Mouse (Mus musculus) embryonic facial prominence, embryonic 12.5 days (tissue): ENCODE measurements around the gene Erbb4. TPM values are rescaled to one million over a fixed set of nuclear protein-coding genes. Genes with fewer than 3 reads are reported as not detected.

Source experiments
- ATAC-seq: fragments of 200-750 bp; cut with Nextera tagmentation; 2 replicates; pipeline ENCODE4 v1.8.0; 2017; ENCODE audit not compliant: insufficient number of reproducible peaks, insufficient read depth, low FRiP score, low TSS enrichment
- H3K27ac ChIP-seq: fragments of 300-500 bp; sonication (generic); 2 replicates; pipeline ENCODE4 v1.5.1; 2016; ENCODE audit warnings: mild to moderate bottlenecking
- H3K27me3 ChIP-seq: fragments of 300-500 bp; sonication (generic); 2 replicates; pipeline ENCODE4 v1.6.1; 2016; ENCODE audit warnings: mild to moderate bottlenecking, moderate library complexity
- H3K36me3 ChIP-seq: fragments of 300-500 bp; sonication (generic); 2 replicates; pipeline ENCODE4 v1.6.1; 2016; ENCODE audit warnings: mild to moderate bottlenecking
- H3K4me1 ChIP-seq: fragments of 300-500 bp; sonication (generic); 2 replicates; pipeline ENCODE4 v1.6.1; 2016
- H3K4me2 ChIP-seq: fragments of 300-500 bp; sonication (generic); replicated peaks from 2 replicates; pipeline ENCODE4 v1.6.1; 2016; ENCODE audit warnings: mild to moderate bottlenecking, moderate library complexity
- H3K4me3 ChIP-seq: fragments of 300-500 bp; sonication (generic); 2 replicates; pipeline ENCODE4 v1.5.1; 2016; ENCODE audit warnings: mild to moderate bottlenecking
- H3K9ac ChIP-seq: fragments of 300-500 bp; sonication (generic); 2 replicates; pipeline ENCODE4 v1.6.1; 2016; ENCODE audit warnings: mild to moderate bottlenecking, moderate library complexity
- H3K9me3 ChIP-seq: fragments of 300-500 bp; sonication (generic); 2 replicates; pipeline ENCODE4 v1.6.1; 2016; ENCODE audit warnings: mild to moderate bottlenecking, moderate library complexity
- WGBS: fragments of 180-500 bp; shearing (Covaris S2); methylation state at CpG from one replicate; pipeline ENCODE4 v1.1.7; 2016; 5-methylcytosine and 5-hydroxymethylcytosine counted together
- polyA plus RNA-seq: library from polyadenylated mRNA; unstranded; fragments of >200 nt; fragmentation: Nextera tagmentation; extraction: Ambion mirVana; gene quantifications from 2 replicates; pipeline ENCODE4 v1.2.1, GENCODE M21; 2016

Gene Erbb4
- polyA plus RNA-seq, 1 experiment from 2014 or later: 1.3 TPM

- ATAC-seq: no peak
- Histone ChIP-seq H3K9me3 (no peaks in the 10 kb centered on the region), H3K4me2 (no peak overlapping the region), H3K4me1 (no peaks in the 10 kb centered on the region), H3K9ac (no peak overlapping the region), H3K27me3 (no peaks in the 10 kb centered on the region), H3K4me3 (no peak overlapping the region), H3K36me3 (no peaks in the 10 kb centered on the region), H3K27ac (no peak overlapping the region)
- WGBS: 54% methylated on average over 4 of the region's 4 CpGs
Measured at GRCm38 (mm10) chr1:69023157-69023925, 84.5 kb downstream of the Erbb4 start.

- no peak overlapping the region for H3K27ac ChIP-seq
- H3K27me3 ChIP-seq: no peaks in the 10 kb centered on the region
- ATAC-seq: no peak
- H3K4me3 ChIP-seq: no peak overlapping the region
- no peak overlapping the region for H3K9ac ChIP-seq
- no peaks in the 10 kb centered on the region for H3K9me3 ChIP-seq
- H3K4me1 ChIP-seq: no peaks in the 10 kb centered on the region
- 79% methylated on average over 5 of the region's 5 CpGs for WGBS
- H3K4me2 ChIP-seq: no peak overlapping the region
- H3K36me3 ChIP-seq: no peaks in the 10 kb centered on the region
Measured at GRCm38 (mm10) chr1:69009800-69010505, 97.9 kb downstream of the Erbb4 start.

- Histone ChIP-seq H3K36me3 (no peaks in the 10 kb centered on the region), H3K4me3 (no peak overlapping the region), H3K9ac (no peak overlapping the region), H3K9me3 (no peaks in the 10 kb centered on the region), H3K4me1 (no peaks in the 10 kb centered on the region), H3K27ac (no peak overlapping the region), H3K27me3 (no peaks in the 10 kb centered on the region), H3K4me2 (no peak overlapping the region)
- WGBS: 64% methylated on average over 3 of the region's 3 CpGs
- no peak for ATAC-seq
Measured at GRCm38 (mm10) chr1:69001371-69001770, 106.5 kb downstream of the Erbb4 start.

GRCm38 (mm10) chr1:68979251-68979650 lies 128.6 kb downstream of the Erbb4 start:
- no peaks in the 10 kb centered on the region for H3K36me3 ChIP-seq
- H3K27me3 ChIP-seq: no peaks in the 10 kb centered on the region
- H3K4me1 ChIP-seq: no peaks in the 10 kb centered on the region
- no peak overlapping the region for H3K27ac ChIP-seq
- no peak overlapping the region for H3K4me2 ChIP-seq
- no peak overlapping the region for H3K9ac ChIP-seq
- ATAC-seq: no peak
- H3K9me3 ChIP-seq: no peaks in the 10 kb centered on the region
- WGBS: 79% methylated on average over 2 of the region's 2 CpGs
- H3K4me3 ChIP-seq: no peak overlapping the region

GRCm38 (mm10) chr1:68978571-68978970 lies 129.3 kb downstream of the Erbb4 start:
- no peak for ATAC-seq
- 89% methylated on average over 3 of the region's 3 CpGs for WGBS
- H3K9me3 ChIP-seq: no peaks in the 10 kb centered on the region

GRCm38 (mm10) chr1:68973355-68974127 lies 134.3 kb downstream of the Erbb4 start:
- no peaks in the 10 kb centered on the region for H3K9me3 ChIP-seq
- no peaks in the 10 kb centered on the region for H3K4me1 ChIP-seq
- H3K27ac ChIP-seq: no peak overlapping the region
- no peak overlapping the region for H3K9ac ChIP-seq
- no peak overlapping the region for H3K4me3 ChIP-seq
- WGBS: 74% methylated on average over 5 of the region's 5 CpGs
- H3K36me3 ChIP-seq: no peaks in the 10 kb centered on the region
- ATAC-seq: no peak
- no peaks in the 10 kb centered on the region for H3K27me3 ChIP-seq
- no peak overlapping the region for H3K4me2 ChIP-seq

More at GRCm38 (mm10) chr1:68978571-68978970, 129.3 kb downstream of the Erbb4 start:
- no peak overlapping the region for H3K4me3 ChIP-seq
- H3K27me3 ChIP-seq: no peaks in the 10 kb centered on the region
- H3K9ac ChIP-seq: no peak overlapping the region
- no peaks in the 10 kb centered on the region for H3K4me1 ChIP-seq
- H3K4me2 ChIP-seq: no peak overlapping the region
- no peak overlapping the region for H3K27ac ChIP-seq
- no peaks in the 10 kb centered on the region for H3K36me3 ChIP-seq

GRCm38 (mm10) chr1:68964127-68964526 lies 143.7 kb downstream of the Erbb4 start:
- Histone ChIP-seq H3K9ac (no peak overlapping the region), H3K9me3 (no peaks in the 10 kb centered on the region), H3K36me3 (no peaks in the 10 kb centered on the region), H3K27me3 (no peaks in the 10 kb centered on the region), H3K4me2 (no peak overlapping the region), H3K4me1 (no peaks in the 10 kb centered on the region), H3K27ac (no peak overlapping the region), H3K4me3 (no peak overlapping the region)
- ATAC-seq: no peak

GRCm38 (mm10) chr1:68961365-68962116 lies 146.3 kb downstream of the Erbb4 start:
- Histone ChIP-seq H3K27me3 (no peaks in the 10 kb centered on the region), H3K4me1 (no peaks in the 10 kb centered on the region), H3K9me3 (no peaks in the 10 kb centered on the region), H3K4me3 (no peak overlapping the region), H3K4me2 (no peak overlapping the region), H3K9ac (no peak overlapping the region), H3K27ac (no peak overlapping the region), H3K36me3 (no peaks in the 10 kb centered on the region)
- 48% methylated on average over 2 of the region's 2 CpGs for WGBS
- no peak for ATAC-seq

GRCm38 (mm10) chr1:68956766-68957533 lies 150.9 kb downstream of the Erbb4 start:
- no peaks in the 10 kb centered on the region for H3K27me3 ChIP-seq
- no peak overlapping the region for H3K9ac ChIP-seq
- H3K36me3 ChIP-seq: no peaks in the 10 kb centered on the region
- no peak overlapping the region for H3K4me2 ChIP-seq
- no peak for ATAC-seq
- H3K27ac ChIP-seq: no peak overlapping the region
- H3K4me3 ChIP-seq: no peak overlapping the region
- WGBS: 36% methylated on average over 4 of the region's 4 CpGs
- no peaks in the 10 kb centered on the region for H3K4me1 ChIP-seq
- no peaks in the 10 kb centered on the region for H3K9me3 ChIP-seq

GRCm38 (mm10) chr1:68955482-68955881 lies 152.4 kb downstream of the Erbb4 start:
- no peaks in the 10 kb centered on the region for H3K9me3 ChIP-seq
- no peak overlapping the region for H3K9ac ChIP-seq
- no peaks in the 10 kb centered on the region for H3K36me3 ChIP-seq
- H3K27me3 ChIP-seq: no peaks in the 10 kb centered on the region
- ATAC-seq: no peak
- WGBS: 62% methylated on average over 2 of the region's 2 CpGs
- no peak overlapping the region for H3K4me2 ChIP-seq
- H3K27ac ChIP-seq: no peak overlapping the region
- H3K4me1 ChIP-seq: no peaks in the 10 kb centered on the region
- H3K4me3 ChIP-seq: no peak overlapping the region

- Histone ChIP-seq H3K27ac (no peak overlapping the region), H3K4me1 (no peaks in the 10 kb centered on the region), H3K9ac (no peak overlapping the region), H3K9me3 (no peaks in the 10 kb centered on the region), H3K27me3 (no peaks in the 10 kb centered on the region), H3K4me3 (no peak overlapping the region), H3K36me3 (no peaks in the 10 kb centered on the region), H3K4me2 (no peak overlapping the region)
- WGBS: 68% methylated on average over 2 of the region's 2 CpGs
- ATAC-seq: no peak
Measured at GRCm38 (mm10) chr1:68943141-68943540, 164.7 kb downstream of the Erbb4 start.
